Comparison of ENCODE assay signal across 8 mouse cellular contexts in the genomic region with DNA sequence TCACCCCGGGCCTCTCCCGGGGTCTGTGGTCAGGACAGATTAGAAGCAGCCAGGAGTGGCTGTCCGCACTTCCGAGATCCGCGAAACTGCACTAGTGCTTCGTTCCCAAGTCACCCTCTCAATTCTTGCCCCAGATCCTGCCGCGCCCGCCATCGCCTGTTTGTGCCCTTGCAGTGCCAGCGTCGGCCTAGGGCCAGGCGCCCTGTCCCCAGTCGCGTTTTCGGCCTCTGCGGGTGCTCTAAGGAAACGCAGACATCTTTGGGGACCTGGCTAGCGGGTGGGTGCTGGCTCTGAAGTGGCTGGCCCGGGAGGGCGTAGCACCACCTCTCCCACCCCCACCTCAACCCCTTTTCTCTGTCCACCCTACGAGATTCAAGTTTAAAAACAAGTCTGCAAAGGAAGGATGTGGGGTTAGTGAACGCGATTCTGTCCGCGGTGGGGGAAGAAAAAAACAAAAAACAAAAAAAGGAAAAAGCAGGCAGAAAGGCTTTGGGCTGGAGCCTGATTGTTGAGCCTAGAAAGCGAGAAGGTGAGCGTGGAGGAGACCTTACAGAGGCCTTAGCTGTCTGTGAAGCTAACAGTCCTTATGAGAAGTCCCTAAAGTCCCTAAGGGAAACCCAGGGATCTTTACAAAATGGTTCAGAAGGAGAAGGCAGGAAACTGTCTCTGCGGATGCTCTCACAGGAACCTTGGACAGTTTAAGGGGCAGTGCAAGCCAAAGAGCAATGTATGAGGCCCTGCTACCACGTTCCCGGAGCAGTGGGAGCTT. TPM values are rescaled to one million over a fixed set of nuclear protein-coding genes. Genes with fewer than 3 reads are reported as not detected.
A peak's percentile ranks its signal among the peaks of the same experiment; 100 is the strongest.
DNase-seq lines count a peak whose midpoint lies in the region; ATAC-seq lines count a peak whose summit lies in the region.

No protein-coding gene starts in this region.

- peak; percentile 8 for DNase-seq in adrenal gland, postnatal 10 days
- no peak for DNase-seq in adrenal gland, adult 8-10 months
- DNase-seq in limb, embryonic 10.5 days (ENCODE audit: low spot score): peak; percentile 57
- peak; percentile 7 for DNase-seq in yolk sac, embryonic 10.5 days (ENCODE audit: low spot score)
- DNase-seq in thymus, postnatal 36 days: no peak

- no peak for ATAC-seq in megakaryocyte, adult 5-6 weeks (ENCODE audit: poor library complexity, severe bottlenecking)
- no peak for ATAC-seq in erythroblast, adult 5-6 weeks (replicated peaks; ENCODE audit: low FRiP score, poor library complexity, severe bottlenecking)

- H3K9me3 ChIP-seq in megakaryocyte, embryonic 14.5 days: peaks cover 27% of the 10 kb centered on the region; the same call in 1 of the 2 replicates
- H3K9me3 ChIP-seq in limb, embryonic 10.5 days (replicated peaks): no peaks in the 10 kb centered on the region

- peaks cover 92% of the 10 kb centered on the region for H3K27me3 ChIP-seq in megakaryocyte, embryonic 14.5 days (replicated peaks)
- H3K27me3 ChIP-seq in limb, embryonic 10.5 days (ENCODE audit: low read depth, poor library complexity, severe bottlenecking): peaks cover 100% of the 10 kb centered on the region

- 1% methylated on average over 32 of the region's 32 CpGs for WGBS in limb, embryonic 10.5 days

- H3K27ac ChIP-seq in limb, embryonic 10.5 days: peak overlapping the region; percentile 83

- H3K4me3 ChIP-seq in megakaryocyte, embryonic 14.5 days (replicated peaks): peak overlapping the region; percentile 28
- H3K4me3 ChIP-seq in limb, embryonic 10.5 days: peak overlapping the region; percentile 66

- peaks cover 42% of the 10 kb centered on the region for H3K4me1 ChIP-seq in megakaryocyte, embryonic 14.5 days
- peaks cover 59% of the 10 kb centered on the region for H3K4me1 ChIP-seq in limb, embryonic 10.5 days

- no peaks in the 10 kb centered on the region for H3K36me3 ChIP-seq in megakaryocyte, embryonic 14.5 days (replicated peaks; ENCODE audit: low read length)
- H3K36me3 ChIP-seq in limb, embryonic 10.5 days: no peaks in the 10 kb centered on the region

RNA-seq across cellular contexts. Expression of gene Cbln1, which starts 1.4 kb away (rescaled TPM):
- under 1 TPM; 0.33 to 0.60 TPM for total RNA-seq in adrenal gland, postnatal 10 days (2021)
- total RNA-seq in adrenal gland, adult 8-10 months (2022): under 1 TPM in 3 of 4 experiments, not detected in 1; 0.18 to 0.70 (median 0.41) TPM
- polyA plus RNA-seq in megakaryocyte, embryonic 14.5 days (2012; ENCODE audit: insufficient read depth, low replicate concordance): not detected in 2 replicates
- 0.04 TPM in 1 of 2 replicates, not detected in the other for total RNA-seq in megakaryocyte, adult 5-6 weeks (2015)
- not detected in 2 replicates for total RNA-seq in megakaryocyte, adult 5-6 weeks (2017)
- polyA plus RNA-seq in limb, embryonic 10.5 days (2016; fragmentation: Nextera tagmentation; extraction: Ambion mirVana): 1.8 and 2.1 TPM in 2 replicates
- total RNA-seq in erythroblast, adult 5-6 weeks (2015; ENCODE audit: low replicate concordance): 0.42 TPM in 1 of 2 replicates, not detected in the other
- not detected in 2 replicates for total RNA-seq in erythroblast, adult 5-6 weeks (2017; ENCODE audit: low replicate concordance)

Comparison
In these comparisons a context has a peak if more than half of its experiments do, and no peak if none do; other contexts are left out.
1. DNase-seq: peak in adrenal gland, postnatal 10 days (single experiment), limb, embryonic 10.5 days (single experiment) and yolk sac, embryonic 10.5 days (single experiment); none in adrenal gland, adult 8-10 months (single experiment) and thymus, postnatal 36 days (0 of 2).